Mouse (Mus musculus): ENCODE results near the gene Clec10a. TPM values are rescaled to one million over a fixed set of nuclear protein-coding genes. Genes with fewer than 3 reads are reported as not detected.

Clec10a gene
- total and polyA plus RNA-seq, 3 experiments, result 8.4 to 10.8 TPM; not detected in 1

DNA sequence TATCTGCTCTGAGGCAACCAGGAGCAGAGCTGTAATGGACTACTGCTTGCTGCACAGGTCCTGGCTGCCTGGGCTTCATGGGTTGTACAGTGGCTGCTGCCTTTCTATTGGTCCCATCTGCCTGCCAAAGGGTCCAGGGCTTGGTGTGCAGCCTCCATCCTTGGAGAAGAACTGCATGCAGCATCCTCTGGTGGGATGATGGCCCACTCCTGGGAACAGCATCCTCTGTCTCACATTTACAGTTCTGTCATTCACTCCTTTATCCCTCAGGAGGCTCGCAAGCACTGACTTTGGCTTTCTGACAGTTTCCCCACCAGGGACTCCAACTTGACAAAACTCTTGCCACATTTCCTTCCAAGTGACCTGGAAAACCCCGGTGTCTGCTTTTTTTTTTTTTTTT is 50.8 kb downstream of the Clec10a start:
- Histone ChIP-seq H3K27ac (ENCODE audit: control insufficient read depth, low read depth, low read length) (no peak overlapping the region), H3K9ac (ENCODE audit: control insufficient read depth, low read depth, low read length, poor library complexity, severe bottlenecking) (no peak overlapping the region), H3K9me3 (replicated peaks; ENCODE audit: insufficient read depth, low read length) (no peaks in the 10 kb centered on the region), H3K27me3 (ENCODE audit: control insufficient read depth in 1 of 2, insufficient read depth in 2 of 2, low read length in 2 of 2) (peaks cover 5% of the 10 kb centered on the region in 2 experiments; a peak in 3 of 4 replicates), H3K4me3 (ENCODE audit: control insufficient read depth in 1 of 2, insufficient read depth in 1 of 2, low read depth in 2 of 2, low read length in 2 of 2) (no peak overlapping the region), H3K79me2 (ENCODE audit: control insufficient read depth, insufficient read depth, low read length, poor library complexity) (no peaks in the 10 kb centered on the region), H3K36me3 (ENCODE audit: control insufficient read depth in 1 of 2, insufficient read depth in 2 of 2, low read length in 2 of 2) (no peaks in the 10 kb centered on the region), H3K4me1 (ENCODE audit: control insufficient read depth in 1 of 2, insufficient read depth in 2 of 2, low read length in 2 of 2) (no peaks in the 10 kb centered on the region)
- no peak for DNase-seq (ENCODE audit: low read depth, low spot score)
- TF ChIP-seq NRF1 (IDR thresholded peaks at IDR 0.05; ENCODE audit: insufficient read depth, low read depth, low read length, poor library complexity, severe bottlenecking) (no peak), TCF12 (IDR thresholded peaks at IDR 0.05; ENCODE audit: low read depth, low read length) (no peak), ZKSCAN1 (IDR thresholded peaks at IDR 0.05; ENCODE audit: low read depth, low read length) (no peak), MYB (IDR thresholded peaks at IDR 0.05; ENCODE audit: low read depth, low read length) (no peak), USF1 (IDR thresholded peaks at IDR 0.05; ENCODE audit: low read depth, low read length) (no peak), SMC3 (IDR thresholded peaks at IDR 0.05; ENCODE audit: low read depth, low read length) (no peak), JUND (IDR thresholded peaks at IDR 0.05; ENCODE audit: low read depth, low read length) (no peak), POLR2AphosphoS5 (IDR thresholded peaks at IDR 0.05; ENCODE audit: borderline replicate concordance, low read depth, low read length) (no peak), MEF2A (IDR thresholded peaks at IDR 0.05; ENCODE audit: extremely low read depth, insufficient replicate concordance, low read depth, low read length, poor library complexity, severe bottlenecking) (no peak), ZMIZ1 (IDR thresholded peaks at IDR 0.05; ENCODE audit: low read depth, low read length) (no peak), GABPA (IDR thresholded peaks at IDR 0.05; ENCODE audit: low read depth, low read length) (no peak)

GRCm38 (mm10) chr11:70207283-70207682 is 51.3 kb downstream of the Clec10a start:
- peaks cover 5% of the 10 kb centered on the region in 2 experiments; a peak in 3 of 4 replicates for H3K27me3 ChIP-seq (ENCODE audit: control insufficient read depth in 1 of 2, insufficient read depth in 2 of 2, low read length in 2 of 2)
- H3K27ac ChIP-seq (ENCODE audit: control insufficient read depth, low read depth, low read length), result no peak overlapping the region
- H3K4me1 ChIP-seq (ENCODE audit: control insufficient read depth in 1 of 2, insufficient read depth in 2 of 2, low read length in 2 of 2), result no peaks in the 10 kb centered on the region
- H3K36me3 ChIP-seq (ENCODE audit: control insufficient read depth in 1 of 2, insufficient read depth in 2 of 2, low read length in 2 of 2), result no peaks in the 10 kb centered on the region
- no peaks in the 10 kb centered on the region for H3K79me2 ChIP-seq (ENCODE audit: control insufficient read depth, insufficient read depth, low read length, poor library complexity)
- no peak overlapping the region for H3K9ac ChIP-seq (ENCODE audit: control insufficient read depth, low read depth, low read length, poor library complexity, severe bottlenecking)
- no peaks in the 10 kb centered on the region for H3K9me3 ChIP-seq (replicated peaks; ENCODE audit: insufficient read depth, low read length)
- no peak for DNase-seq (ENCODE audit: low read depth, low spot score)
- TF ChIP-seq EP300 (IDR thresholded peaks at IDR 0.05; ENCODE audit: low read depth in 1 of 2, low read length in 2 of 2), result no peak
- no peak for TF ChIP-seq ZMIZ1 (IDR thresholded peaks at IDR 0.05; ENCODE audit: low read depth, low read length)
- no peak for TF ChIP-seq ZNF384 (IDR thresholded peaks at IDR 0.05; ENCODE audit: low read depth, low read length)
- TF ChIP-seq RCOR1 (IDR thresholded peaks at IDR 0.05; ENCODE audit: low read depth, low read length), result no peak
- TF ChIP-seq NELFE (IDR thresholded peaks at IDR 0.05; ENCODE audit: low read depth, low read length), result no peak
- no peak for TF ChIP-seq MYB (IDR thresholded peaks at IDR 0.05; ENCODE audit: low read depth, low read length)
- TF ChIP-seq HCFC1 (IDR thresholded peaks at IDR 0.05; ENCODE audit: low read depth, low read length), result no peak
- TF ChIP-seq ETS1 (IDR thresholded peaks at IDR 0.05; ENCODE audit: low read depth, low read length), result no peak
- no peak for TF ChIP-seq BHLHE40 (IDR thresholded peaks at IDR 0.05; ENCODE audit: borderline replicate concordance, low read depth, low read length)
- TF ChIP-seq USF2 (IDR thresholded peaks at IDR 0.05; ENCODE audit: borderline replicate concordance in 1 of 2, insufficient read depth in 1 of 2, low read depth in 1 of 2, low read length in 2 of 2), result no peak
- TF ChIP-seq RAD21 (IDR thresholded peaks at IDR 0.05; ENCODE audit: low read depth, low read length), result no peak
- TF ChIP-seq POLR2AphosphoS2 (IDR thresholded peaks at IDR 0.05; ENCODE audit: low read length), result no peak
- TF ChIP-seq MAFK (IDR thresholded peaks at IDR 0.05; ENCODE audit: borderline replicate concordance, low read depth, low read length), result no peak
- no peak for TF ChIP-seq POLR2AphosphoS5 (IDR thresholded peaks at IDR 0.05; ENCODE audit: borderline replicate concordance, low read depth, low read length)
- TF ChIP-seq NRF1 (IDR thresholded peaks at IDR 0.05; ENCODE audit: insufficient read depth, low read depth, low read length, poor library complexity, severe bottlenecking), result no peak
- TF ChIP-seq TAL1 (IDR thresholded peaks at IDR 0.05; ENCODE audit: low read length), result no peak
- TF ChIP-seq JUND (IDR thresholded peaks at IDR 0.05; ENCODE audit: low read depth, low read length), result no peak
- TF ChIP-seq ZKSCAN1 (IDR thresholded peaks at IDR 0.05; ENCODE audit: low read depth, low read length), result no peak
- TF ChIP-seq GATA1 (IDR thresholded peaks at IDR 0.05; ENCODE audit: low read depth, low read length), result no peak
- no peak overlapping the region for H3K4me3 ChIP-seq (ENCODE audit: control insufficient read depth in 1 of 2, insufficient read depth in 1 of 2, low read depth in 2 of 2, low read length in 2 of 2)

Measured in MEL (cell line).